Mouse (Mus musculus) adrenal gland, postnatal 25 days (tissue): ENCODE measurements around the gene Acss1. TPM values are rescaled to one million over a fixed set of nuclear protein-coding genes. Genes with fewer than 3 reads are reported as not detected.

Experiments
- DNase-seq: peaks from one replicate; pipeline ENCODE4 v3.0.0; 2021; ENCODE audit warnings: mixed read lengths
- total RNA-seq: library from RNA; stranded (reverse); gene quantifications from 2 replicates; pipeline ENCODE4 v1.2.3, GENCODE M21; 2021

Gene Acss1
- total RNA-seq, 1 experiment from 2014 or later, result 17.3 TPM

DNA sequence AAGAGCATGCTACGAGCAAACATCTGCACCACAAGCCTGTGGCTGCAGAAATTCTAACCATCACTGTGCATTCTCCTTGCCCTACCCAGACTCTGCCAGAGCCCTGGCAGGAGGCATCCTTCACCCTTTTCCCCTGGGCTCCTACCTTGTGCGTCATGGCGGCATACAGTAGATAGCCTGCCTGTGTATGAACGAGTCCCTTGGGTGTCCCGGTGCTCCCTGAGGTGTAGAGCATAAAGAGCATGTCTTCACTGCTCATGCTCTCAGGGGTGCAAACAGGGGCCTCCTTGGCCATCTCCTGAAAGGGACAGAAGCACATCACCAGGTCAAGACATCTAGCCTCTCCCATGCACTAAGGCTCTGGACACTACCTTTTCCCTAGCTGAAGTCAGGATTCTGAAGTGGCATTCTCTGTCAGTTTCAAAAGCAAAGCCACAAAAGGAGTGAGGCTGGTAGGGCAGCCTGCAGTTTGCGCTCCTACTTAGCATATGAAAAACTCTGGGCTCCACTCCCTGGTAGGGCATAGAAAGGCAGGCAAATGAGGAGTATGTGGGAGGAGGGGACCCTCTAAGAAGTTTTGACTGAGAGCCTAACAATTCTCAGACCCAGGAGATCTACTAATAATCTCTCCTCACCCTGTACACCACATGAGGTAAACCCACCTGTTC lies 30.5 kb downstream of the Acss1 start:
- DNase-seq, result no peak

DNA sequence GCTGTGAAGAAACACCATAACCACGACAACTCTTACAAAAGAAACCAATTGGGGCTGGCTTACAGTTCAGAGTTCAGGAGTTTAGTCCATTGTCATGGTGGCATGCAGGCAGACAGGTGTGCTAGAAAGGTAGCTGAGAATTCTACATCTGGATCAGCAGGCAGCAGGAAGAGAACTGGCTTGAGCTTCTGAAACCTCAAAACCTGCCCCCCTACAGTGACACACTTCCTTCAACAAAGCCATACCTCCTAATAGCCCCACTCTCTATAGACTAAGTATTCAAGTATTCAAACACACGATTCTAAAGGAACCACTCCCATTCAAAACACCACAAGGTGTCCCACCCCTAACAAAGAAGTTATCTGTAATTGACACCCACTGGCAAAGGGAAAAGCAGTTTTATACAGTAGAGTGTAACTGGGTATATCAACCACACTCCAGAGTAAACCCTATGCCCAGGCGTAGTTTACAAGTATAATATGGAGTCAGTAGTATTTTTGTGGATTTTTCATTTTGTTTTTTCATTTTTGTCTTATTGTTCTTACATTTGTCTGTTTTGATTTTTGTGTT lies 32.3 kb downstream of the Acss1 start:
- no peak for DNase-seq

GRCm38 (mm10) chr2:150629255-150629654 lies 39.0 kb downstream of the Acss1 start:
- DNase-seq, result no peak

GRCm38 (mm10) chr2:150627140-150627539 lies 41.2 kb downstream of the Acss1 start:
- no peak for DNase-seq

DNA sequence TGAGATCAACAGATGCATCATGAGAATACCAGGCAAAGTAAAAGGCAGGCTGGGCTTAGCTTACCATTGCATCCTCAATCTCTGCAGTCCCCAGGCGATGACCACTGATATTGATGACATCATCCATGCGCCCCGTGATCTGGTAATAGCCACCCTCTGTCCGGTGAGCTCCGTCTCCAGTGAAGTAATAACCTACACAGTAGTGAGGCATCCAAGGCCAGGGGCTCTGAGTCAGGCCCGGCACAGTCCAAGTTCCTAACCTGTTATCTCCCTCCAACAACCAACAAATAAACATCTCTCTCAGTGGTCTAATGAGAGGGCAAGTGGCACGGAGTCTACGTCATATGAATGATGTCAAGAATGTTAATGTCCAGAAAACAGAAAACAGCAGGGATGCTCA lies 43.4 kb downstream of the Acss1 start:
- peak; percentile 50 for DNase-seq

- DNase-seq, result no peak
Observed at GRCm38 (mm10) chr2:150623957-150624356, 44.3 kb downstream of the Acss1 start.

GRCm38 (mm10) chr2:150621698-150622097 lies 46.6 kb downstream of the Acss1 start:
- no peak for DNase-seq

GRCm38 (mm10) chr2:150610097-150610496 lies 58.2 kb downstream of the Acss1 start:
- no peak for DNase-seq

GRCm38 (mm10) chr2:150608872-150609560 lies 59.3 kb downstream of the Acss1 start:
- DNase-seq, result no peak

DNA sequence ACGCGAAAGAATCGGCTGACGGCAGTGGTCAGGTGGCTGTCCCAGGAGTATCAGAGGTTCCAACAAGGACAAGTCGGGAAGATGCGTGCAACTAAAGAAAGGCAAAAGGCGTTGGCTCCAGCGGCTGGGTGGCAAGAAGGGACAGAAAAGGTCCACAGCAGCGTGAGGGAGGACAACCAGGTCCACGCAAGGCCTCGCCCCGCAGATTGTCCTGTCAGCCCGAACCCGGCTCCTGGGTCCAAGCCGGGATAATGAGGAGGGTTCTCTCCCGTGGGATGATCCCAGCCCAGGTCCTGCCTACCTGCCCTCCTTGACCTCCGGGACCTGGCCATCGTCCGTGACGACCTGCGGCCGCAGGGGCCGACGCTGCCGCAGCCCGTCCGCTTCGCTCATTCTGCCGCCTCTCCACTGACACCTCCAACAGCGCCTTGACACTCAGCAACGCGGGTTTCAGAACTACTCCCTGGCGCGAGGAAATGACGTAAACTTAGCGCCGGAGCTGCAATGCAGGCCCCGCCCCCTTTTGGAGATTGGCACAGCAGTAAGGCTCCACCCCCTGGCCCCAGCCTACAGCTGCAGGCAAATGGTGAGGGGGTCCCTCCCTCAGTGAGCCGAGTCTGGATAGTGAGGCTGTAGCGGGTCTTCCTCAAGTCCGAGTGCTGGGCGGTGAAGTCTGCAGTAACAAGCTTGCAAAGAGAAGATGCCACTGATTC lies 60.1 kb downstream of the Acss1 start, which contains the start of gene Apmap:
TSS of gene Apmap (minus strand) at position 481 of the 713 bp plus-strand sequence.
- DNase-seq, result peak; percentile 96

GRCm38 (mm10) chr2:150607086-150607485 lies 61.2 kb downstream of the Acss1 start:
- DNase-seq, result no peak

DNA sequence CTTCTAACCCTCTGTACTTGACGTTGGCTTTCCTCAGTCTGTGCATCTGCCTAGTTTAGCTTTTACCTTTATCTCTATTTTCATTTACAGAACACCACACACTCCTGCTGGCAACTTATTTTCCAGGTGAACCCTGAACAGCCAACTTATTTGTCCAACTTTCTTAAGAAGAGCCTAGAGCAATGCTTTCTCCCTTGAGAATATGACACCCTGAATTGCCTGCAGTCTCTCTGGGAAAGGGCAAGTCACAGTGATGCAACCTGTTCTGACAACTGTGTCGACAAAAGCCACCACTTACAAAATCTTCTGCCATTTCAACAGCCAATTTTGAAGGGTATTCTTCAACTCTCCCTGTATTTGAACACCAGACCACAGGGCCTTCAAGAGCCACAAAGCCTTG lies 63.5 kb downstream of the Acss1 start:
- DNase-seq, result no peak

GRCm38 (mm10) chr2:150602166-150602565 lies 66.1 kb downstream of the Acss1 start:
- no peak for DNase-seq

- DNase-seq, result peak; percentile 21
Observed at GRCm38 (mm10) chr2:150600263-150600662, 68.0 kb downstream of the Acss1 start.

DNA sequence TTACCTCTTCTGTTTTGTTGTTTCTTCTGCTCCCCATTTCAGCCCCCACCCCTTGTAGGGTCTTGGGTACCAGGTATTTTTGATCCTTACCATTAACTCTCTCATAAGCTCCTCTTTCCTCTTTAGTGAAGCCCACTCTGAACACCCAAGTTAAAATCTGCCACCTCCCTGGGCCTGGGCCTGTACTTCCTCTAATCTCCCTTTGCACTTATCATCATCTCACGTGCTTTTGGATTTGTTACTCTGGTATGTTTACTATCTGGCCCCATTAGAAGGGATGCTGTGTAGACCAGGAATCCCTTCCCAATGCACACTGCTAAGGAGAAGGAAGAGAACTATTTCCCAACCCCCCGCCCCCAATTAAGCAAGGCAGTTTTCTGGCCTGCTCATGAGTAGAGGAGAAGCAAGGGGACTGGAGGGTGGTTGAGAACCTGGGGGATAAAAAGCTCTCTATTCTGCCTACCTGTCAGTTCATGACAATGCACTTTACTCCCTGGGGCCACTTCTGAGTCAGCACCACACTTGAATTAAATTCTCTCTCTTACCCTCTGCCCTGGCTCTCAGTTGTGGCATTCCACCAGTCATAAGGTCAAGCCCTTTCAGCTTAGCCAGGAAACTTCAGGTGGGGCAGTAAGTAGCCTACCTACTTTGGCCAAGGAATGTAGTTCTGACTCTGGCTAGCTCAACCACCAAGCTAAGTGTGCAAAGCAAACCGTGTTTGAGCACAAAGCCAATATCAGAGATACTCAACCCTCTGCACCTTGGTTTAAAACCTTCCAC lies 72.7 kb downstream of the Acss1 start:
- no peak for DNase-seq

DNA sequence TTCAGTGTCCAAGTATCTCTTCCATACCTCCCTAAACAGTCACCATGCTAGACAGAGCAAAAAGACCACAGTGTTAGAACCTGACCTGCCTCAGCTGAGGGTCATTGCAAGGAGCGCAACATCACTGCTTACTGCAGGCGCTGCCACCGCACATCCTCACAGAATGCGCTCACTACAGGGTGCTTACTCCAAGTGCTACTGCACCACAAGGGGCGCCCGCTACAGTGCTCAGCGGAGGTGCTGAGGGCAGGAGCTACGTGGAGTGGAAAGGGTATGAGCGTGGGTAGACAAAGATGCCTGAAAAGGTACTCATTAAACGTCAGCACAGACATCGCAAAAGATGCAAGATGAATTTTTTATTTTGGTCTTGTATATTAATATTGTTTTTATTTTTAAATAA lies 79.2 kb downstream of the Acss1 start:
- DNase-seq, result no peak

- DNase-seq, result no peak
Observed at GRCm38 (mm10) chr2:150579628-150580027, 88.7 kb downstream of the Acss1 start.

DNA sequence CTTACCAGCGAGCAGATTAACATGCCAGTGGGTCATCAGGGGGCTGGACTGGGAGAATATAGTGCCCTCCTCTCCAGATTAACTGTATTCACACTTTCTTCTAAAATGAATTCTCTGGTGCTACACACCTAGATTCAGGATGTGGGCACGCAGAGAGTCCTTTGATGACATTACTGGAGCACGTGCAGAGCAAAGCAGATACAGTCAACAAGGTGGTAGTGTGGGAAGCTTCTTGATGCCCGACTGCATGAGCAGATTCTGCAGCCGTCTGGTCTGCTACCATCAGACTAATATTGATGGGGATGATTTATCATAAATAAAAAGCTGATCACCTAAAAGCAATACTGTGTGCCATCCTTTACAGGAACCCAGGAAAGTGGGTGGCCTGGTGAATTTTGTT lies 89.7 kb downstream of the Acss1 start:
- DNase-seq, result no peak

DNA sequence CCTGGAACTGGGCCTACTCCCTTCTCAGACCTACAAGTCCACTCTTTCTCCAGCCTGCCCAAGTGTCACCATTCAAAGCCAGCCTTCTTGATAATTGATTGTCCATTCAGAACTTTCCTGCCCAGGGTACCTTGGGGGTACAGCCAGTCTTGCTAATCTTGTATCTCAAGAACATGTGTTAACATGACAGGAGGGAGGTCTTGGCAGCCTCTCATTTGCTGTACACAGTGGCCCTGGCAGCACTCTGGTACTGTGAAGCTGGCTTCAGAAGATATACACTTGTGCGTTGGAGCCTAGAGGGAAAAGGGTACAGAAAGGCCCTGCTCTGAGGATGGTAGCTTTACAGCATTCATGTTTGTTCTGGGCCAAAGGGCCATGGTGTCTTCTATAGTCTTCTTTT lies 92.0 kb downstream of the Acss1 start:
- no peak for DNase-seq

- DNase-seq, result no peak
Observed at GRCm38 (mm10) chr2:150572463-150572862, 95.8 kb downstream of the Acss1 start.

GRCm38 (mm10) chr2:150570761-150571160 lies 97.5 kb downstream of the Acss1 start:
- DNase-seq, result no peak
